Mouse (Mus musculus) B cell, adult 2 months (primary cell): ENCODE measurements around the gene Sqor.

Source experiments
- DNase-seq, 2 experiments: peaks; one replicate each; pipeline ENCODE4 v3.0.0; 2022

Gene Sqor

GRCm38 (mm10) chr2:122786167-122786566 lies 21.1 kb downstream of the Sqor start:
- no peak for DNase-seq

- no peak for DNase-seq
Measured at GRCm38 (mm10) chr2:122789311-122789710, 24.3 kb downstream of the Sqor start.

GRCm38 (mm10) chr2:122789730-122790129 lies 24.7 kb downstream of the Sqor start:
- no peak for DNase-seq

DNA sequence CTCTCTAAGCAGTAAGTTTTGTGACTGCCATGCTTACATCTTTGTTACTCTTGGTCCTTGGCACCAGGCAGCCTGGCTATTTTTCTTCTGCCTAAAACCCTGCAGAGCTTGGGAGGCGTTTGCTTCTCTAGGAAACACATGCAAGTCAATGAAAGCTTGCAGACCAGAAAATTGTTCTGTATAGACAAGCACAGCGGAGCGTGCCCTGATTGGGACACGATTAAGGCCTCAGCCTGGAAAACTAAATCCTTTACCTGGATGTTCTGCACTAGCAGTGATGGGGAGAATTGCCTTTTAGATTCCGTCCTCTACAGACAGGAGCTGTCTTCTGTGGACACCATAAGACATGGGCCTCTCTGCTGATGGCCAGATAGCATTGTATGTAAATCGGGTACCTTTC lies 39.4 kb downstream of the Sqor start:
- DNase-seq = no peak

DNA sequence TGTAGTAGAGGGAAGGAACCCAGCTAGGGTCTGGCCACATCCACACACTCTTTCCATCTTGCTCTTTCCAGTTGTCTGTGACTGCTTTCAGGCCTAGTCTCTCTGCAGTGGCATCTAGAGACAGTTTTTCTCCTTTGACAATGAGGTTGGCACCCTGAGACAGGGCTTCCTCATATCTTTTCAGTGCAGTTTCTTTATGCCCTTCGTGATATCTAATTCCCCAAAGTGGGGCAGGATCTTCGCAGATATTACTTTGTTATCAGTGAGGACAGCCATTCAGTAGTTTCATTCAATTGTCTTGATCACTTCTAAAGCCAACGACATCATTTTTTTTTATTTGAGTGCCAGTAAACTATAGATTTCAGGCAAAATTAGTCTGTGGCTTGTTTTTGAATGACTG lies 41.0 kb downstream of the Sqor start:
- DNase-seq = no peak

DNA sequence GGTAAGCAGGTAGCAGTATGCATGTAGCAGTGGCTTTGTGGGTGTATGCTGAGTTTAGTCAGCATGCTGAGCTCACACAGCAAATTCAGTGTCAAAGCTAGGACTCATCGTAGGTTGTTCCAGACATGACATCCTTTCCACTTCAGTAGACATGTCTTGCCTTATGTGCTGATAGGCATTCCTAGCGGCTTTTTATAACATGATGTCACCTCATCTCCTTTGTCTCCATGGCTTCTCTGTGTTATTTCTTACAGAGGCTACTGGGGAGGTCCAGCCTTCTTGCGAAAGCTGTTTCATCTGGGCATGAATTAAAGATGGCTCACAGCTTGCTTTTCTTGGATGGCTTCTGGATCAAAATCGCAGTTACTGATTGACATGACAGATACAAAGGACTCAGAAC lies 44.0 kb downstream of the Sqor start:
- no peak for DNase-seq

GRCm38 (mm10) chr2:122816986-122817385 lies 51.9 kb downstream of the Sqor start:
- no peak for DNase-seq

GRCm38 (mm10) chr2:122821246-122821645 lies 56.2 kb downstream of the Sqor start:
- DNase-seq = no peak

GRCm38 (mm10) chr2:122825406-122826236 lies 60.6 kb downstream of the Sqor start:
- DNase-seq = no peak

GRCm38 (mm10) chr2:122826302-122826701 lies 61.3 kb downstream of the Sqor start:
- no peak for DNase-seq

- no peak for DNase-seq
Measured at GRCm38 (mm10) chr2:122854636-122855035, 89.6 kb downstream of the Sqor start.

- DNase-seq = no peak
Measured at GRCm38 (mm10) chr2:122855354-122855753, 90.3 kb downstream of the Sqor start.
